Mouse (Mus musculus): ENCODE data around the gene Asb3.

DNA sequence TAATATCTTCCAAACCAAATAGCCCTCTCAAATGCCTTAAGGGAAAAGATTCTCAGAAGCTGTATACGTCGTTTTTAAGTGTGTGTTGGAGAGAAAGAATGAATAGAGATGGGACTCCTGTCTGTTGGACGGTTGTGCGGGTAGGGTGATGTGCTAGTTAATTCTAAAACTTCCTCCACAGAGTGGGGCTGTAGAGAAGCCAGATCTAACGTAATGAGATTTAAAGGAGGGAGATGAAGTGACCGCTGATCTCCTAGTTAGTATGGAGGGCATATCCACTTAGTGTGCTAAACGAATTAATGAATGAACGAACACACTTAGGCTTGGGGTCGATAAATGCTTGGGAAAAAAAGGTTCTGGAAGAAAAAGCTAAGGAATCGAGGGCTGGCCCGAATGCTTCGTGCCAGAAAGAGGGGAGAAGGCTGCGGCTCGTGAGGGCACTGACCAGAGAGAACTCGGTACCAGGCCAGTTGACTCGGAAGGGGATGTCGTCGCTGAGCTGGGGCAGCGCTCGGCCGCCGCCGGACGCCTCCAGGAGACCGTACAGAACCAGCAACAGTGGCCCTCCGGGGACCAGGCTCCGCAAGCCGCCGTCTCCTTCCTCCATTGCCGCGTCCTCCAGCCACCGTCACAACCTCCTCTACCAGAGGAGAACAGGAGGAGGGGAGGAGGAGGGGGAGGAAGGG lies 68.4 kb downstream of the Asb3 start:
- no peak for TF ChIP-seq CTCF (IDR thresholded peaks at IDR 0.05; ENCODE audit: control insufficient read depth, insufficient read depth, low read length)
- no peak for TF ChIP-seq POLR2A (IDR thresholded peaks at IDR 0.05; ENCODE audit: borderline replicate concordance, control insufficient read depth, low read depth, low read length)
